Mouse (Mus musculus) spleen, adult 2 months (tissue): ENCODE measurements around the gene Cdc25b.

Source experiments
- CTCF ChIP-seq: fragments of 200-500 bp; IDR thresholded peaks from 2 replicates; pipeline ENCODE4 v1.5.1; 2011; ENCODE audit warnings: mild to moderate bottlenecking, inconsistent platforms; ENCODE audit not compliant: insufficient read depth, insufficient read length, insufficient replicate concordance; ENCODE audit errors: extremely low read depth
- POLR2A ChIP-seq: fragments of 200-500 bp; IDR thresholded peaks from 2 replicates; pipeline ENCODE4 v1.6.1; 2011; ENCODE audit warnings: low read depth, low read length, inconsistent platforms

DNA sequence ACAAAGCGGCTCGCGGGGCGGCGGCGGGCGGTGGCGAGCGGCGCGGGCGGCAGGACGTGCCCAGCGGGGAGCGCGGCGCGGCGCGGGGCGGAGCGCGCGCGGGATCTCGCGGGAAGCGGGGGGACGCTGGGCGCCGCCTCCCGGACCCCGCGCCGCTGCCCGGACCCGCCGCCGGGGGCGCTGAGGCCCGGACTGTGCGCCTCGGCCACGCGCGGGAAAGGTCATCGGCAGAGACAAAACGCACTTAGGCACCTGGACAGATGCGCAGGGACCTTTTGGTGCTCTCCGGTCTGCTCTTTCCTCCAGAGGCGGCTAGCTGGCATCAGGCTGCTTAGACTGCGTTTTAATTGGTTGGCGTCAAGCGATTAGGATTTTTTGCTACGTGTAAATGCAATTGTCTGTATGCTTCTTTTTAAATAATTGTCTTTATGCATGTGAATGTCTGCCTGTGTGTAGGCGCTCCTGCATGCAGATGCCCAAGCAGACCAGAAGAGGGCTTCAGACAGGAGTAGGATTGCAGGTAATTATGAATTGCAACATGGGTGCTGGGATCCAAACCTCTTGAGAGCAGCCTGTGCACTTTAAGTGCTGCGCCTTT is 6.7 kb upstream of the Cdc25b start, which contains the start of gene Cenpb:
- TF ChIP-seq CTCF (peak; percentile 54; the same call in 1 of the 2 replicates), POLR2A (no peak)
